Mouse (Mus musculus) forebrain, embryonic 14.5 days (tissue): ENCODE results near the gene Chst3. TPM values are rescaled to one million over a fixed set of nuclear protein-coding genes. Genes with fewer than 3 reads are reported as not detected.

Experiments used
- ATAC-seq: fragments of 200-750 bp; cut with Nextera tagmentation; 2 replicates; pipeline ENCODE4 v1.8.0; 2017; ENCODE audit warnings: mild to moderate bottlenecking, moderate library complexity
- DNase-seq: peaks from one replicate; pipeline ENCODE4 v3.0.0-alpha.2; 2015; ENCODE audit warnings: low spot score
- H3K27ac ChIP-seq: fragments of 300-500 bp; sonication (generic); 2 replicates; pipeline ENCODE4 v1.5.1; 2014; ENCODE audit warnings: low read depth, mild to moderate bottlenecking, control low read depth, low read length, moderate library complexity
- H3K27me3 ChIP-seq: fragments of 300-500 bp; sonication (generic); replicated peaks from 2 replicates; pipeline ENCODE4 v1.6.1; 2014; ENCODE audit warnings: low read length, control low read depth, mixed read lengths; ENCODE audit not compliant: control insufficient read depth, insufficient read depth
- H3K36me3 ChIP-seq: fragments of 300-500 bp; sonication (generic); 2 replicates; pipeline ENCODE4 v1.6.1; 2014; ENCODE audit warnings: low read length, control low read depth; ENCODE audit not compliant: control insufficient read depth, insufficient read depth
- H3K4me1 ChIP-seq: fragments of 300-500 bp; sonication (generic); 2 replicates; pipeline ENCODE4 v1.6.1; 2014; ENCODE audit warnings: antibody characterized with exemption, low read length, control low read depth; ENCODE audit not compliant: control insufficient read depth, insufficient read depth
- H3K4me2 ChIP-seq: fragments of 300-500 bp; sonication (generic); 2 replicates; pipeline ENCODE4 v1.6.1; 2014; ENCODE audit warnings: mild to moderate bottlenecking, control low read depth, low read length
- H3K4me3 ChIP-seq: fragments of 300-500 bp; sonication (generic); 2 replicates; pipeline ENCODE4 v1.5.1; 2014; ENCODE audit warnings: low read depth, low read length, control low read depth
- H3K9ac ChIP-seq: fragments of 300-500 bp; sonication (generic); 2 replicates; pipeline ENCODE4 v1.6.1; 2014; ENCODE audit warnings: mild to moderate bottlenecking, low read length, control low read depth, moderate library complexity
- H3K9me3 ChIP-seq: fragments of 300-500 bp; sonication (generic); replicated peaks from 2 replicates; pipeline ENCODE4 v1.6.1; 2016; ENCODE audit warnings: low read length, control low read depth, mixed read lengths; ENCODE audit not compliant: control insufficient read depth
- WGBS: fragments of 180-500 bp; shearing (Covaris S2); extraction: QIAGEN DNeasy Blood & Tissue Kit; methylation state at CpG from one replicate; pipeline ENCODE4 v1.1.7; 2014; 5-methylcytosine and 5-hydroxymethylcytosine counted together
- polyA plus RNA-seq: library from polyadenylated mRNA; unstranded; fragments of >200 nt; fragmentation: Nextera tagmentation; extraction: Ambion mirVana; gene quantifications from 2 replicates; pipeline ENCODE4 v1.2.1, GENCODE M21; 2014

Chst3 gene
- polyA plus RNA-seq, 1 experiment from 2014 or later: 0.70 TPM

- H3K4me1 ChIP-seq: peaks cover 32% of the 10 kb centered on the region
- peak overlapping the region; percentile 50; the same call in 1 of the 2 replicates for H3K27ac ChIP-seq
- 22% methylated on average over 8 of the region's 8 CpGs for WGBS
- ATAC-seq: peak; percentile 9; the same call in 1 of the 2 replicates
- no peak overlapping the region for H3K4me2 ChIP-seq
- no peak overlapping the region for H3K4me3 ChIP-seq
- no peaks in the 10 kb centered on the region for H3K36me3 ChIP-seq
- H3K9ac ChIP-seq: no peak overlapping the region
- H3K9me3 ChIP-seq: no peaks in the 10 kb centered on the region
- DNase-seq: peak; percentile 46
- no peaks in the 10 kb centered on the region for H3K27me3 ChIP-seq
These were observed 7.5 kb downstream of the Chst3 start for GRCm38 (mm10) chr10:60211501-60212005.

DNA sequence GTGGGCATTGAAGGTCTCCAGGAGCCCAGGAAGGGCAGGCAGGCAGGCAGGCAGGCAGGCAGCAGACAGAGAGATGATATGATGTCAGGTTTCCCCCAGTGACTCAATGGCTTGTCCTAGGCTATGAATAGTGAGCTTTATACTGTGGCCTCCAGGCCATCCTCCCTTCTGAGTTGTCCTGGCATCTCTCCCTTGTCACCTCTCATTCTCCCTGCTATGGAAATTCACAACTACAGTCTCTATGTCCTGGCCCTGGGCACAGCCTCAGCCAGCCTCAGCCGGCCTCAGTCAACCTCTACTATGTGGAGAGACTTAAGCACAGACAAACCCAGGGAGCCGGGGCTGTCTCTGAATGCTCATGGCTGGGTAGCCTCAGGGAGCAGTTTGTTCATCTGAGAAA lies 8.6 kb downstream of the Chst3 start:
- peaks cover 31% of the 10 kb centered on the region for H3K4me1 ChIP-seq
- no peak overlapping the region for H3K4me2 ChIP-seq
- no peaks in the 10 kb centered on the region for H3K36me3 ChIP-seq
- H3K27me3 ChIP-seq: no peaks in the 10 kb centered on the region
- WGBS: 71% methylated on average over 2 of the region's 2 CpGs
- H3K9me3 ChIP-seq: no peaks in the 10 kb centered on the region
- DNase-seq (no peak), ATAC-seq (no peak)
- H3K9ac ChIP-seq: no peak overlapping the region
- no peak overlapping the region for H3K27ac ChIP-seq
- H3K4me3 ChIP-seq: no peak overlapping the region

- WGBS: 34% methylated on average over 5 of the region's 5 CpGs
- no peak overlapping the region for H3K4me2 ChIP-seq
- H3K27ac ChIP-seq: peak overlapping the region; percentile 22; the same call in 1 of the 2 replicates
- no peaks in the 10 kb centered on the region for H3K36me3 ChIP-seq
- peaks cover 27% of the 10 kb centered on the region for H3K4me1 ChIP-seq
- no peak overlapping the region for H3K4me3 ChIP-seq
- DNase-seq (peak; percentile 70), ATAC-seq (peak; percentile 69)
- no peak overlapping the region for H3K9ac ChIP-seq
- no peaks in the 10 kb centered on the region for H3K9me3 ChIP-seq
- H3K27me3 ChIP-seq: no peaks in the 10 kb centered on the region
These were observed 9.8 kb downstream of the Chst3 start for GRCm38 (mm10) chr10:60209237-60209636.

DNA sequence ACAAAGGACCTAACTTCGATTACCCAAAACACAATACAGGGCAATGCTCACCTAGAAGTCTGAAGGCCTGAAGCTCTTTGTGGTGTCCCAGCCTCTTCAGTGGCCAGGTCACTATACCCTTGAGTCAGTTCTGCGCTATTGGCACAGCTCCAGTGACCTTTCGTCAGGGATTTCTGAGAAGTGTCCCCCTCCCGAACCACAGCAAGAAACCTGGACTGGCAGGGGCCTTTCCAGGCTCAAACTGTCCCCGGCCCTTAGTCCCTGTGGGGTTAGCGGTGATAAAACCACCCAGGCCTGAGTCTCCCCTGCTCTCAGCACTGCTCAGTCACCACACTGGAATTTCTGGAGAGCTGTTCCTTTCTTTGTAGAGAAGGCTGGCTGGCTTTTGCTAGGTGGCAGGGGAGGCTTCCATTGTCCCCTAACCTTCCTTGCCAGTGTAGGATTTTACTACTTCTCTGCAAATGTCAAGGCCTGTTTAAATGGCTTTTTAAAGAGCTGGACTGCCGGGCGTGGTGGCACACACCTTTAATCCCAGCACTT lies 11.8 kb downstream of the Chst3 start:
- H3K4me2 ChIP-seq: no peak overlapping the region
- H3K4me1 ChIP-seq: peaks cover 28% of the 10 kb centered on the region
- no peaks in the 10 kb centered on the region for H3K36me3 ChIP-seq
- no peaks in the 10 kb centered on the region for H3K9me3 ChIP-seq
- H3K27ac ChIP-seq: no peak overlapping the region
- ATAC-seq (no peak), DNase-seq (no peak)
- H3K27me3 ChIP-seq: no peaks in the 10 kb centered on the region
- no peak overlapping the region for H3K4me3 ChIP-seq
- no peak overlapping the region for H3K9ac ChIP-seq
- WGBS: 82% methylated on average over 8 of the region's 8 CpGs

DNA sequence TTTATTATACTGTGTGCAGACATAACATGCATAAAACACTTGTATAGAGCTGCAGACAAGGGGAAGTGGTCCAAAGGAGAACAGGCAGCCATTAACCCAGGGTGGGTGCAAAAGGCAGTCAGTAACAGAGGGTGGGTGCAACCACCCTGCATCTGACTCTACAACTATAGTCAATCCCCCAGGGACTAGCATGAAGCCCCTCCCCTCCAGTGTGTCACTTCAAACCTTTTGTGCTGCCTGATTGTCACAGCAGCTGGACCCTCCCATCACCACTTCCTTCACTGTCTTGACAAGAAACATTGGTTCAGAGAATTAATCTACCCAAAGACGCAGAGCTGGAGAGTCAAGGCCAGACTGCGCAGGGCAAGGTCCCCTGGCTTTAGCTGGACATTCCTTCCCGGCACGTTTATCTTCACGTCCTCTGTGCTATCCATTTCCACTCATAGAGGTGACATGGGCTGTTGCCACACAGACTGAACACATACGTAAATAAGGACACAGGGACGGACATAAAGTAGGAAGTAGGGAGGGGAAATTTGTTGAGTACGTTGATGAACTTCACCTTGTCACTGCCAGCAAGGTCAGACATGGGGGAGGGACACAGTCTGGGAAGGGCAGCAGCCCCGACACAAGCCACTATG lies 13.3 kb downstream of the Chst3 start:
- H3K36me3 ChIP-seq: no peaks in the 10 kb centered on the region
- no peaks in the 10 kb centered on the region for H3K27me3 ChIP-seq
- no peak overlapping the region for H3K4me3 ChIP-seq
- no peaks in the 10 kb centered on the region for H3K9me3 ChIP-seq
- no peak overlapping the region for H3K4me2 ChIP-seq
- DNase-seq (no peak), ATAC-seq (no peak)
- H3K4me1 ChIP-seq: peaks cover 22% of the 10 kb centered on the region
- no peak overlapping the region for H3K9ac ChIP-seq
- no peak overlapping the region for H3K27ac ChIP-seq
- WGBS: 79% methylated on average over 9 of the region's 9 CpGs

DNA sequence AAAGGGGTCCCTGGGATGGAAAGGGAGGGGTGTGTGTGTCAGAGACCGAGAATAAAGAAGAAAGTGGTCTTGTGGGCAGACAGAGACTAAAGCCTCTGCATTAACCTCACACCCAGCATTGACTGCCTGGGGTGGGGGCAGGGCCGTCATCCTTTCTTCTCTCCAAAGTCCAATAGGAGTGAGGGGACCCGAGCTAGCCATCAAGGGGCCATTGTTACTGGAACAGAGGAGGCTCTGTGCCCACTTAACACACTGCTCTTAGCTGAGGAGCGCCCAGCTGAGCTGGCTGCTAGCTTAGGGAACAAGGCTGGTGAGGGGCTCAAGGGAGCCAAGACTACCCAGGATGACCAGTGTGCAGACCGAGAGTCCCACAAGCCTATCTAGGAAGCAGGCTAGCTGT lies 16.3 kb downstream of the Chst3 start:
- 4% methylated on average over 5 of the region's 5 CpGs for WGBS
- H3K4me2 ChIP-seq: no peak overlapping the region

GRCm38 (mm10) chr10:60200996-60201395 lies 18.1 kb downstream of the Chst3 start:
- H3K4me2 ChIP-seq: no peak overlapping the region
- H3K27ac ChIP-seq: no peak overlapping the region
- no peaks in the 10 kb centered on the region for H3K27me3 ChIP-seq
- DNase-seq (no peak), ATAC-seq (no peak)
- H3K9me3 ChIP-seq: no peaks in the 10 kb centered on the region
- no peaks in the 10 kb centered on the region for H3K36me3 ChIP-seq
- no peak overlapping the region for H3K9ac ChIP-seq
- H3K4me1 ChIP-seq: peaks cover 18% of the 10 kb centered on the region
- 82% methylated on average over 6 of the region's 6 CpGs for WGBS
- H3K4me3 ChIP-seq: no peak overlapping the region

More for the DNA sequence above, 16.3 kb downstream of the Chst3 start:
- Histone ChIP-seq H3K9ac (no peak overlapping the region; the same call in 1 of the 2 replicates), H3K27me3 (no peaks in the 10 kb centered on the region), H3K27ac (peak overlapping the region; percentile 74), H3K9me3 (no peaks in the 10 kb centered on the region), H3K4me1 (peaks cover 13% of the 10 kb centered on the region), H3K4me3 (no peak overlapping the region), H3K36me3 (no peaks in the 10 kb centered on the region)
- ATAC-seq (peak; percentile 92), DNase-seq (peak; percentile 76)

GRCm38 (mm10) chr10:60199378-60199777 lies 19.7 kb downstream of the Chst3 start:
- whole genome bisulfite sequencing: 90% methylated on average over 6 of the region's 6 CpGs
- ATAC-seq: no peak
- no peak for DNase-seq

GRCm38 (mm10) chr10:60197406-60197821 lies 21.6 kb downstream of the Chst3 start:
- 85% methylated on average over 10 of the region's 10 CpGs for WGBS
- ATAC-seq: no peak
- Histone ChIP-seq H3K9me3 (no peaks in the 10 kb centered on the region), H3K27ac (no peak overlapping the region), H3K9ac (no peak overlapping the region), H3K27me3 (no peaks in the 10 kb centered on the region), H3K36me3 (no peaks in the 10 kb centered on the region), H3K4me2 (no peak overlapping the region), H3K4me3 (no peak overlapping the region), H3K4me1 (peaks cover 35% of the 10 kb centered on the region)
- no peak for DNase-seq

More at GRCm38 (mm10) chr10:60199378-60199777, 19.7 kb downstream of the Chst3 start:
- H3K4me1 ChIP-seq: peaks cover 33% of the 10 kb centered on the region
- H3K27ac ChIP-seq: no peak overlapping the region
- H3K4me3 ChIP-seq: no peak overlapping the region
- no peaks in the 10 kb centered on the region for H3K36me3 ChIP-seq
- H3K27me3 ChIP-seq: no peaks in the 10 kb centered on the region
- H3K4me2 ChIP-seq: no peak overlapping the region
- H3K9ac ChIP-seq: no peak overlapping the region
- no peaks in the 10 kb centered on the region for H3K9me3 ChIP-seq
